Mouse (Mus musculus) granulocyte monocyte progenitor cell, adult 5-6 weeks (primary cell): Measurements from ENCODE around the gene Xrcc3. TPM values are rescaled to one million over a fixed set of nuclear protein-coding genes. Genes with fewer than 3 reads are reported as not detected.

ENCODE experiments used
- ATAC-seq: replicated peaks from 2 replicates; pipeline ENCODE4 v1.8.0; 2016; ENCODE audit warnings: mild to moderate bottlenecking, moderate TSS enrichment, inconsistent platforms; ENCODE audit not compliant: poor library complexity, severe bottlenecking
- total RNA-seq, 2 experiments: library from RNA; stranded (forward) in 1 of 2; stranded (reverse) in 1 of 2; fragments of 200-712, 200-1000 nt in 1 of 2; fragments of >200 nt in 1 of 2; fragmentation: Nextera tagmentation in 1 of 2; gene quantifications; 2 replicates each; pipeline ENCODE4 v1.2.3; 2014 to 2017

The Xrcc3 gene
- total RNA-seq (2014; fragmentation: Nextera tagmentation) = 16.7 and 31.1 TPM in 2 replicates
- 6.8 and 8.6 TPM in 2 replicates for total RNA-seq (2017)

- ATAC-seq = peak; percentile 81
These were observed at the start of gene Xrcc3, which contains the start of gene Zfyve21 for GRCm38 (mm10) chr12:111813766-111814617. Xrcc3 (minus strand) TSS chr12:111813873. Zfyve21 (plus strand) TSS chr12:111814170.

- no peak for ATAC-seq
These were observed 41.8 kb upstream of the Xrcc3 start for GRCm38 (mm10) chr12:111855448-111855847.

- no peak for ATAC-seq
These were observed 39.9 kb upstream of the Xrcc3 start for GRCm38 (mm10) chr12:111853546-111853945.

- peak; percentile 89 for ATAC-seq
These were observed 39.4 kb upstream of the Xrcc3 start for GRCm38 (mm10) chr12:111853011-111853436.

GRCm38 (mm10) chr12:111851745-111852144 lies 38.1 kb upstream of the Xrcc3 start:
- no peak for ATAC-seq

- ATAC-seq = no peak
These were observed 37.6 kb upstream of the Xrcc3 start for GRCm38 (mm10) chr12:111851235-111851634.

GRCm38 (mm10) chr12:111848300-111848798 lies 34.7 kb upstream of the Xrcc3 start:
- ATAC-seq = no peak

GRCm38 (mm10) chr12:111846815-111847214 lies 33.1 kb upstream of the Xrcc3 start:
- no peak for ATAC-seq

- ATAC-seq = no peak
These were observed 32.3 kb upstream of the Xrcc3 start for GRCm38 (mm10) chr12:111845953-111846352.

GRCm38 (mm10) chr12:111843470-111843869 lies 29.8 kb upstream of the Xrcc3 start:
- ATAC-seq = peak; percentile 67

- ATAC-seq = peak; percentile 67
These were observed 29.1 kb upstream of the Xrcc3 start for GRCm38 (mm10) chr12:111842565-111843433.

GRCm38 (mm10) chr12:111833457-111833856 lies 19.8 kb upstream of the Xrcc3 start:
- ATAC-seq = no peak

- ATAC-seq = no peak
These were observed 19.0 kb upstream of the Xrcc3 start for GRCm38 (mm10) chr12:111832643-111833042.

- no peak; the same call in 1 of the 2 replicates for ATAC-seq
These were observed 16.7 kb upstream of the Xrcc3 start for GRCm38 (mm10) chr12:111830375-111830774.

GRCm38 (mm10) chr12:111829954-111830353 lies 16.3 kb upstream of the Xrcc3 start:
- no peak for ATAC-seq

GRCm38 (mm10) chr12:111829447-111829846 lies 15.8 kb upstream of the Xrcc3 start:
- ATAC-seq = no peak

- ATAC-seq = no peak
These were observed 13.9 kb upstream of the Xrcc3 start for GRCm38 (mm10) chr12:111827556-111827955.

GRCm38 (mm10) chr12:111821931-111822330 lies 8.3 kb upstream of the Xrcc3 start:
- no peak for ATAC-seq

- ATAC-seq = peak; percentile 59
These were observed 7.0 kb upstream of the Xrcc3 start for GRCm38 (mm10) chr12:111820708-111821107.

- no peak for ATAC-seq
These were observed 6.3 kb upstream of the Xrcc3 start for GRCm38 (mm10) chr12:111819936-111820335.

GRCm38 (mm10) chr12:111817991-111818390 lies 4.3 kb upstream of the Xrcc3 start:
- ATAC-seq = no peak
